Mouse (Mus musculus): ENCODE measurements around the gene Gm20806. TPM values are rescaled to one million over a fixed set of nuclear protein-coding genes. Genes with fewer than 3 reads are reported as not detected.
"Not testable (repeated sequence)": the region's sequence is repeated elsewhere in the genome, so short reads cannot be mapped to it uniquely, and the experiment has no call there.

Gm20806 gene
- total RNA-seq (2012; rRNA removed) (not detected in 2 replicates), total RNA-seq (2014; rRNA removed) (not detected in 2 replicates), polyA plus RNA-seq (2012; ENCODE audit: insufficient read length, low read depth) (not detected in 2 replicates)

- H3K4me1 ChIP-seq (ENCODE audit: control insufficient read depth in 1 of 2, insufficient read depth in 2 of 2); in situ Hi-C loops (cut with MboI; ENCODE audit: low pct_ligation_motif_present, low pct_unique_long_range_greater_than_20kb, low sequenced_read_pairs); H3K27me3 ChIP-seq (replicated peaks); DNase-seq (ENCODE audit: extremely low read depth); H3K9ac ChIP-seq (ENCODE audit: insufficient read depth, low read depth); H3K36me3 ChIP-seq (replicated peaks in 1 of 2; ENCODE audit: control insufficient read depth in 1 of 2, insufficient read depth in 1 of 2, low read length in 1 of 2); H3K27ac ChIP-seq (ENCODE audit: insufficient read depth, low read depth); H3K4me2 ChIP-seq (ENCODE audit: insufficient read depth, low read depth, poor library complexity, severe bottlenecking); dilution Hi-C loops (cut with MboI; ENCODE audit: extremely low pct_ligation_motif_present, extremely low pct_unique_long_range_greater_than_20kb, low sequenced_read_pairs); H3K9me3 ChIP-seq (replicated peaks; ENCODE audit: low read length); H3K79me2 ChIP-seq (replicated peaks; ENCODE audit: control insufficient read depth, extremely low read depth, insufficient read depth, poor library complexity, severe bottlenecking); H3K4me3 ChIP-seq (replicated peaks in 1 of 3; ENCODE audit: low read depth in 2 of 3, low read length in 2 of 3, poor library complexity in 1 of 3): not testable (repeated sequence)
Measured at GRCm38 (mm10) chrY:78837956-78838355, at the start of gene Gm20806. Gene Gm20806, minus strand, starts transcription at chrY:78838056.

All from CH12.LX (cell line).